Mouse (Mus musculus) testis, postnatal 14 days (tissue): ENCODE measurements around the gene Tnip2.

Source experiments
- DNase-seq: peaks from one replicate; pipeline ENCODE4 v3.0.0; 2021; ENCODE audit warnings: low spot score

Tnip2 gene

DNA sequence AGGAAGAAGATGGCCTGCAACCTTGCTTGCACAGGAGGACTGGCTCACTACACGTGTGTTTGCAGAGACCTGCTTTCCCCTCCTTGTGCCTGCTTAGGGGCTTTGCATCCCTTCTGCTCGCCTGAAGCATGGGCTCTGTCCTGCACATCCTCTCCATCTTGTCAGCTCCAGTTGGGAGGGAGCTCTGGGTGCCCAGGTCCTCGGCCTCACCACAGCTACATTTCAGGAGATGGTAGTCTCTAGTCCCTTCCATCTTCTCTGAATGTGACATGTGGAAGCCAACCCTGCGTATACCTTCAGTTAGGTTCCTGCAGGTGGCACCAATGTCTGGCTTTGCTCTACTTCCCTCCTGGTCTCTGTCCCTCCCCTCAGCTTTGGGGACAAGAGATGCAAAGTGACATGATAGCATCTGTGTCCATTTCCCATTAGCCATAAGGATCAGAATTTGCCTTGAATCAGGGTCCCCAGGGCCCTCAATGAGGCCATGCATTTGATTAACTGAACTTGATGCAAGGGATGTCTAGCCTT is 10.2 kb upstream of the Tnip2 start:
- DNase-seq: no peak

- DNase-seq: no peak
These were observed 7.5 kb upstream of the Tnip2 start for GRCm38 (mm10) chr5:34521337-34521736.

DNA sequence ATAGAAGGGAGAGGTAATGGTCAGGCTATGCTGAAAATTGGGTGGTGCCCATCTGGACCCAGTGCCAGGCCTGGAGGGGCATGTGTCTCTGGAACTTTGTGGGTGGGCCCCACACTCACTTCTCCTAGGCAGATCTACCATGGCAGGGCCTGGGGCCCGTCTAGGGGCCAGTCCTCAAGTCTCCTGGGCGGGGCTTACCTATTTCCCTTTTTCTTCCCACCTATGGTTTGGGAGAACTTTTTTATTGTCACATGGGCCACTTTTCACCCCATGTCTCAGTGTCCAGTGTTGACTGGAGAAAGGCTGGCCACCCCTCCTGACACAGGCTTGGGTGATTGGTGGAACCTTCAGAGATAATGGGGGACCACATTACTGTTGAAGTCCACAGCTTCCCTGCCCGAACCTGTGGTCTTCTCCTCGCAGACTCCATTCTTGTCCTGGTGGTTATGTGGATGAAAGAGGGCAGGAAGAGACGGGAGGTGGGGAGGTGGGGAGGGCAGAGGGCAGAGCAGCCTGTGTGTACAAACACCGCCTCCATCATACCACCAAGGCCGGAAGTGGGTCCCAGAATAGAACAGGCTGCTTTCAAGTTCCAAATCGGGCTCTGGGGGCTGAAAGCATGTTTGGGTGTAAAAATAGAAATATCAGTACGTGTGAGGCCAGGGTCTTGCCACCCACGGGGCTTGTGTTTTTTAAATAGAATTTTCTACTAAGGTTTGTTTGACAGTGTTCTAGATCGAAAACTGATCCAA is 6.8 kb upstream of the Tnip2 start:
- DNase-seq: no peak

- no peak for DNase-seq
These were observed 5.7 kb upstream of the Tnip2 start for GRCm38 (mm10) chr5:34519389-34519910.

- peak; percentile 68 for DNase-seq
These were observed 4.1 kb upstream of the Tnip2 start for GRCm38 (mm10) chr5:34517913-34518312.

- no peak for DNase-seq
These were observed 1.3 kb upstream of the Tnip2 start for GRCm38 (mm10) chr5:34515096-34515495.

DNA sequence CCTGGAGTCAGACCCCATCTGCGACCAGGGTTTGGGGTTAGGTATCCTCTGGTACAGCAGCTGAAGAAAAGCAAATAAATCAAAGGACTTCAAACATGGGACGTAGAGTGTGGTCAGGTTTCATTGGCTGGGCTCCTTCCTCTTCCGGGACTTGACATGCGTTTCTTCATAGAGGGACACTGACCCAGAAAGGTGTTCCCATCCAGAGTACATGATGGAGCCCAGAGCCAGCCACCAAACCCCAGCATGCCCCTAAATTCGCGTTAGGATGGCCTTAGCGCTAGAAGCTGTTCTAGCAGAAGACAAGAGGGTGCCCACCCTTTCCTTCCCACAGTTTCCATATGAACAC is 401 bp upstream of the Tnip2 start:
- no peak for DNase-seq

DNA sequence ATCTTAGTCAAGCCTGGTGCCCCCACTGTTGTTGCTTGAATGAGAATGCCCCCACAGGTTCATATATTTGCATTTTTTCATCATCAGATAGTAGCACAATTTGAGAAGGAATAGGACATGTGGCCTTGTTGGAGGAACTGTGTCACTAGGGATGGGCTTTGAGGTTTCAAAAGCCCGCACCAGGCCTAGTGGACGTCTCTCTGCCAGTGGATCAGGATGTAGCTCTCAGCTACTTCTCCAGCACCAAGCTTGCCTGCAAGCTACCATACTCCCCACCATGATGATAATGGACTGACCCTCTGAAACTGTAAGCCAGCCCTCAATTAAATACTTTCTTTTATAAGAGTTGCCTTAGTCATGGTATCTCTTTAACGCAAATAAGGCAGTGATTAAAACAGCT is 1.3 kb downstream of the Tnip2 start:
- DNase-seq: no peak

DNA sequence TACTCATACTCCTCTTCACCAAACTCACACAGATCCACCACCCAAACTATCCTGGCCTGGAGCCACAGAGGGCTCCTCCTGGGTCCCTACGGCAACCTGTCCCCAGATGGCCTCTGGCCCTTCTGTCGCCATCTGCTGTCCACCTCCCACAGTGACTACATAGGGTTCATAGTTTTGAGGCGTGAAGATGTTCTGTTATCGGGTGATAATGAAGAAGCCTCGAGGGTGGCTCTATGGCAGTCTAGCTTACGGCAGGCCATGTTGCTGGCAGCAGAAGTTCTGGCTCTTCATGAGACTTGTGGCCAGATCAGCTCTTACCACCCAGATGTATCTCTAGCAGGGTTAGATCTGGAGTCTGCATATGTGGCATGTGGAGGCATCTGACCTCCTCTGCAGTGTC is 11.0 kb downstream of the Tnip2 start:
- DNase-seq: no peak

DNA sequence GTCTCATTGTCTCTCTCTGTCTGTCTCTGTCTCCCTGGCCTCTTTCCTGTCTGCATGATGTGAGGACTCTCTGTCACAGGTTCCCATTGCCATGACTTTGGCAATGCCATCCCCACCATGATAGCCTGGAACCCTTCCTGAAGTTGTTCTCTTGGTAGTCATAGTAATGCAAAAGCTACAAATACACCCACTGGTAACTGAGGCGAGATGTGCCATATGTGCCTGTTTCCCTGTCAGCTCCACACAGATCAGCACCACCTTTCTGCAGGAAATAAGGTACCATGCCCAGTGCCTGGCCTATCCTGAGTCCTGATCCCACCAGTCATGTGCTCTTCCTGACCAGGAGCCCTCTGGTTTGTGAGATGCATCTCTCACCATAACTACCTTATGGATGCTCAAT is 11.4 kb downstream of the Tnip2 start:
- DNase-seq: no peak

DNA sequence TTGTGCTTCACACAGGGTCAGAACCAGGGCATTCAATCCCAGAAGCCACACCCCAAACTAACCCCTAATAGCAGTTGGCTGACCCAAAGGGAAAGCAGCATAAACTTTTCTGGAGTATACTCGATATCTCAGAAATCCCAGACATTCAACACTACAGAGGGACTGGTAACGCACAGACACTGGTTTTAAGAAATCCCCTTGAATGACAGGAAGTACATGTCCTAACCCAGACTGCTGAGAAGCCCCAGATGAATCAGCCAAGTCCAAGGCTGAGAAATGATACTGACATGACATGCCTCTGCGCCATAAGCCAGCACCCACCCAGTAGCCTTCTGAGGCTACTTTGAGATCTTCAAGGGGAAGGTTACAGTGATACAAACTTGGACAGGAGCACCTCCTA is 12.2 kb downstream of the Tnip2 start:
- DNase-seq: no peak

GRCm38 (mm10) chr5:34500886-34501285 is 12.9 kb downstream of the Tnip2 start:
- DNase-seq: no peak

- no peak for DNase-seq
These were observed 17.0 kb downstream of the Tnip2 start for GRCm38 (mm10) chr5:34496745-34497144.

DNA sequence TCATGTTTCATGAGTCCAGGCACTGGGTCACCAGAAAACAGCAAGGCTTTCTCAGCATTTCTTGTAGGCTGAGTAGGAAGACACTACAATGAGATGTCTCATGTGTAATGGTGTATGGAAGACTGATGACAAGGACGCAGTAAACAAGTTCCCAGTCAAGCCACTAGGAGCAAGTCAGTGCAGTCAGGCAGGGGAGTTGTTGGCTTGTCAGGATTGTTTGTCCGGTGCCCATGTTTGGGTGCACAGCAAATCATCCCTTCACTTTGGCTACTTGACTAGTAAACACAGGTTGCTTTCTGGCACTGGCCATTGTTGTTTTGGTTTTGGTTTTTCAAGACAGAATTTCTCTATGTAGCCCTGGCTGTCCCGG is 24.4 kb downstream of the Tnip2 start:
- DNase-seq: no peak

GRCm38 (mm10) chr5:34488741-34489417 is 24.9 kb downstream of the Tnip2 start:
- DNase-seq: no peak

GRCm38 (mm10) chr5:34487320-34488090 is 26.3 kb downstream of the Tnip2 start:
- no peak for DNase-seq

GRCm38 (mm10) chr5:34485731-34486130 is 28.1 kb downstream of the Tnip2 start:
- no peak for DNase-seq

GRCm38 (mm10) chr5:34480926-34481325 is 32.9 kb downstream of the Tnip2 start:
- DNase-seq: no peak

- no peak for DNase-seq
These were observed 45.6 kb downstream of the Tnip2 start for GRCm38 (mm10) chr5:34468039-34468775.

DNA sequence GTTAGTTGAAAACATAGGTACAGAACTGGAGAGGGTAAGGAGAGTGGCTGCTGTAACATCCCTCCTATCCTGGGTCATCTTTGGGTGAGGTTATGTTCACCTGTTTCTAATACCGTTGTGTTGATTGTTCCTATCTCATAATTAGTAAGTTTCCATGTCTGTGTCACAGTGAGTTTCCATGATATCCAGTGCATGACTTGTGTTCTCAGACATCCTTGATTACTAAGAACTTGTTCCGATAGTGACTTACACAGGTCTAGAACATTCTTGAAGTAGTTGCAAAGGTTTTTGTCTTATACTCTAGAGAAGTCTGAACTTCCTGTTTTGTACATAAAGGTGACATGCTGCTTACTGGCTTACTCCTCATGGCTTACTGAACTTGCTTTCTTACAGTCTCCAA is 47.1 kb downstream of the Tnip2 start:
- DNase-seq: no peak

- no peak for DNase-seq
These were observed 47.7 kb downstream of the Tnip2 start for GRCm38 (mm10) chr5:34466079-34466478.

GRCm38 (mm10) chr5:34461841-34462240 is 52.0 kb downstream of the Tnip2 start:
- no peak for DNase-seq
